ENCODE assay signal across 26 mouse cellular contexts in the genomic region with DNA sequence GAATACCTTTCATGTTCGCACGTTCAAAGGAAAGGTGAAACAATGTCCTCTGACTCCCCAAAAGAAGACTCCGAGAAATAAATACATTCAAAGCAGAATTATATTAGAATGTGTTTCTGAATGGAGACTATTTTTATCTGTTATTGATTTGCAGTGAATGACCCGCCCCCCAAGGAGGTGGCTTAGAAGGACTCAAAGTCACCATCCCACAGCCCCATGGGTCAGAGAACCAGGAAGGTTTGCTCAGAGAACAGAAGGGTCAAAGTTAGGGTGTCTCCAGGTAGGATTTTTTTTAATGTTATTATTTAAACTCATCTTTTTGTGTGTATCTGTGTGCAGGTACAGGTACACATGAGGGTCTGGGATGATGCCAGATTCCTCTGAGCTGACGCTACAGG.
"Had no signal": no experiment of that assay in that cellular context is flagged by ENCODE, and none has a peak within 500 bp of the region (broad histone marks: within the 10 kb centered on the region; RNA-seq: fewer than 3 reads in every experiment).

No protein-coding gene starts in this region.

- H3K27ac ChIP-seq: heart, embryonic 10.5 days; heart, embryonic 13.5 days; heart, embryonic 15.5 days; hindbrain, embryonic 12.5 days; hindbrain, embryonic 14.5 days; kidney, embryonic 15.5 days; kidney, postnatal 0 days; limb, embryonic 13.5 days; limb, embryonic 15.5 days; liver, embryonic 12.5 days; liver, embryonic 14.5 days had no signal

- H3K27me3 ChIP-seq: heart, embryonic 13.5 days; heart, embryonic 15.5 days; hindbrain, embryonic 12.5 days; kidney, embryonic 15.5 days; limb, embryonic 13.5 days; limb, embryonic 15.5 days; liver, embryonic 12.5 days had no signal

- DNase-seq: gastrocnemius, postnatal 14 days; gastrocnemius, postnatal 36 days; heart, adult 18-20 months; heart, postnatal 14 days; heart, postnatal 36 days; kidney, adult 11 months; kidney, adult 2 months; kidney, adult 9 months; kidney, postnatal 14 days; kidney, postnatal 36 days; layer of hippocampus, adult 9-11 months; layer of hippocampus, postnatal 36 days; left cerebral cortex, postnatal 4 days had no signal

- H3K4me1 ChIP-seq: heart, embryonic 10.5 days; heart, embryonic 13.5 days; heart, embryonic 15.5 days; hindbrain, embryonic 12.5 days; limb, embryonic 13.5 days; limb, embryonic 15.5 days; liver, embryonic 12.5 days had no signal

- H3K9ac ChIP-seq: heart, embryonic 13.5 days; heart, embryonic 15.5 days; hindbrain, embryonic 12.5 days; hindbrain, embryonic 14.5 days; kidney, embryonic 15.5 days; limb, embryonic 13.5 days; limb, embryonic 15.5 days; liver, embryonic 12.5 days; liver, embryonic 14.5 days had no signal

- ATAC-seq: hindbrain, embryonic 16.5 days; inflammation-experienced regulatory T-cells, adult 6 months; liver, embryonic 12.5 days had no signal

- H3K9me3 ChIP-seq: heart, embryonic 10.5 days; heart, embryonic 13.5 days; heart, embryonic 15.5 days; hindbrain, embryonic 12.5 days; kidney, embryonic 15.5 days; limb, embryonic 13.5 days; limb, embryonic 15.5 days; liver, embryonic 12.5 days had no signal

- H3K4me3 ChIP-seq: heart, embryonic 10.5 days; heart, embryonic 13.5 days; heart, embryonic 15.5 days; hindbrain, embryonic 12.5 days; kidney, embryonic 15.5 days; limb, embryonic 13.5 days; limb, embryonic 15.5 days; liver, embryonic 12.5 days had no signal

- H3K36me3 ChIP-seq: heart, embryonic 10.5 days; heart, embryonic 13.5 days; heart, embryonic 15.5 days; hindbrain, embryonic 12.5 days; kidney, embryonic 15.5 days; limb, embryonic 13.5 days; limb, embryonic 15.5 days; liver, embryonic 12.5 days had no signal

- H3K4me2 ChIP-seq: heart, embryonic 13.5 days; heart, embryonic 15.5 days; hindbrain, embryonic 12.5 days; hindbrain, embryonic 14.5 days; kidney, embryonic 15.5 days; limb, embryonic 13.5 days; limb, embryonic 15.5 days; liver, embryonic 12.5 days had no signal
